Mouse (Mus musculus) bone marrow, adult 2 months (tissue): ENCODE data around the gene Fbxw19.

ENCODE experiments used
- CTCF ChIP-seq: fragments of 200-500 bp; IDR thresholded peaks from 2 replicates; pipeline ENCODE4 v1.5.1; 2011; ENCODE audit warnings: low read length, control low read depth; ENCODE audit not compliant: control insufficient read depth, insufficient read depth
- POLR2A ChIP-seq: fragments of 200-500 bp; IDR thresholded peaks from 2 replicates; pipeline ENCODE4 v1.6.1; 2011; ENCODE audit warnings: low read depth, mild to moderate bottlenecking, control low read depth, low read length, borderline replicate concordance; ENCODE audit not compliant: control insufficient read depth

GRCm38 (mm10) chr9:109523385-109524064 lies 27.9 kb upstream of the Fbxw19 start:
- no peak for TF ChIP-seq CTCF
- no peak for TF ChIP-seq POLR2A
